In genomic region chr1:119818704-119819103, GRCm38 (mm10) we compare ENCODE assay signal across 9 mouse cellular contexts. TPM values are rescaled to one million over a fixed set of nuclear protein-coding genes. Genes with fewer than 3 reads are reported as not detected.
A peak's percentile ranks its signal among the peaks of the same experiment; 100 is the strongest.
DNase-seq lines count a peak whose midpoint lies in the region; ATAC-seq and TF ChIP-seq lines count a peak whose summit lies in the region.
"Had no signal": no experiment of that assay in that cellular context is flagged by ENCODE, and none has a peak within 500 bp of the region (broad histone marks: within the 10 kb centered on the region; RNA-seq: fewer than 3 reads in every experiment).

No protein-coding gene starts in this region.

- peak; percentile 86 for TF ChIP-seq CTCF in layer of hippocampus, adult 2 months (conservative IDR thresholded peaks at IDR 0.05)

- no peak overlapping the region for H3K27ac ChIP-seq in layer of hippocampus, adult 2 months

- H3K4me3 ChIP-seq in layer of hippocampus, adult 2 months: no peak overlapping the region
- H3K4me3 ChIP-seq: erythroblast, embryonic 14.5 days had no signal

- ATAC-seq in monocyte, adult 5-6 weeks (replicated peaks; ENCODE audit: insufficient number of reproducible peaks, low FRiP score, low TSS enrichment, poor library complexity, severe bottlenecking): no peak

- peak; percentile 25 for DNase-seq in embryo, embryonic 10 days (ENCODE audit: low spot score)
- DNase-seq in embryo, embryonic 9.5 days (ENCODE audit: extremely low spot score): no peak
- DNase-seq in layer of hippocampus, adult 2 months (ENCODE audit: low spot score in 2 of 2): peak; percentile 44 to 46
- no peak for DNase-seq in layer of hippocampus, postnatal 36 days
- peak; percentile 76 for DNase-seq in NIH3T3 (ENCODE audit: low read depth)
- peak; percentile 69 for DNase-seq in lung, postnatal 10 days
- DNase-seq in urinary bladder, postnatal 4 days (ENCODE audit: low spot score in 2 of 2): no peak

RNA-seq across cellular contexts. Expression of gene Ptpn4, which starts 18.7 kb away (rescaled TPM):
- total RNA-seq in layer of hippocampus, adult 2 months (2021): 10 to 100 TPM; 63.8 to 68.6 TPM
- total RNA-seq in layer of hippocampus, postnatal 36 days (2021): 10 to 100 TPM; 62.3 to 76.3 TPM
- total RNA-seq in monocyte, adult 5-6 weeks (2017): 20.2 to 103 TPM (median 20.9 TPM) in 3 replicates

Comparison
In these comparisons a context has a peak if more than half of its experiments do, and no peak if none do; other contexts are left out.
1. DNase-seq: peak in embryo, embryonic 10 days (single experiment), layer of hippocampus, adult 2 months (2 of 2), NIH3T3 (single experiment) and lung, postnatal 10 days (single experiment); none in embryo, embryonic 9.5 days (single experiment), layer of hippocampus, postnatal 36 days (0 of 2) and urinary bladder, postnatal 4 days (0 of 2).